Mouse (Mus musculus) lung, adult 10 weeks (tissue): Measurements from ENCODE around the gene Cdh24. TPM values are rescaled to one million over a fixed set of nuclear protein-coding genes. Genes with fewer than 3 reads are reported as not detected.

Experiments used
- polyA plus RNA-seq: library from polyadenylated mRNA; stranded (reverse); fragments of 350-450 nt; fragmentation: Illumina TruSeq; extraction: RNeasy Lipid Tissue Mini Kit (QIAGEN cat#74804); gene quantifications from one replicate; pipeline ENCODE4 v1.2.3, GENCODE M21; 2014; ENCODE audit warnings: low read depth, low replicate concordance; ENCODE audit not compliant: insufficient read depth

The Cdh24 gene
- polyA plus RNA-seq: 0.46 TPM

GRCm38 (mm10) chr14:54641305-54641969 lies at the start of gene Cdh24:
Cdh24 (minus strand) TSS chr14:54641364.

GRCm38 (mm10) chr14:54686522-54687143 lies 45.5 kb upstream of the Cdh24 start, which contains the start of gene Acin1:
Acin1 (minus strand) TSS chr14:54686931.

GRCm38 (mm10) chr14:54686063-54686521 lies 44.9 kb upstream of the Cdh24 start, which contains the start of gene 1700123O20Rik:
1700123O20Rik (plus strand) TSS chr14:54686216.

GRCm38 (mm10) chr14:54640946-54641304 lies 239 bp downstream of the Cdh24 start, which contains the start of gene Gm17606:
Gm17606 (plus strand) TSS chr14:54640952.

GRCm38 (mm10) chr14:54621133-54621532 lies 20.0 kb downstream of the Cdh24 start, which contains the start of gene Psmb11:
Psmb11 (plus strand) TSS chr14:54621433.

DNA sequence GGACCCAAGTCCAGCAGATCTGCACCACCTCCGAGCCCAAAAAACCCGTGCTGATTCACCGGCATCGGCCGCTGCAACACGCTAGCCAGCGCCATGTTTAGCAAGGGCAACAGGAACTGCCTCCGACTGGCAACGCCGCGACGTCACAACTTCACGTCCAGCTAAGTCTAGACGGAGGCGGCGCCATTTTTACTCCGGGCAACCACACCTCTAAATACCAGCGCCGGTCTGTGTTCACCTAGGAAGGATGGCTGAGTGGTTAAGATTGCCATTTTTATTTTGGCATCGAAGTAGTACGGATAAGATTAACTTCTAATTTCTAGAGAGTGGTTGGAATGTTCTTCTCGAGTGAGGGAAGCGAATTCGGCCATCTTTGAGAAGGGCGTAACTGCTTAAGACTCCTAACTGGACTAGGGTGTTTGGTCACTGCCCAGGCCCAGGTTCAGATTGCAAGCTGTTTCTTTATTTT lies 23.2 kb downstream of the Cdh24 start, which contains the start of gene Psmb5:
Gene Psmb5, minus strand, starts transcription at position 126 of the 469 bp plus-strand sequence.

GRCm38 (mm10) chr14:54605752-54606321 lies 35.3 kb downstream of the Cdh24 start, which contains the start of gene 4931414P19Rik:
4931414P19Rik (minus strand) TSS chr14:54605993.

Other genes starting within 250 kb of the Cdh24 start
- gene Slc7a7, start 223.6 kb downstream of the Cdh24 start, polyA plus RNA-seq: 9.3 TPM
- gene Mrpl52, start 214.5 kb downstream of the Cdh24 start, polyA plus RNA-seq: 264 TPM
- 32.6 TPM for gene Mmp14, start 209.8 kb downstream of the Cdh24 start, polyA plus RNA-seq
- gene Lrp10, start 177.2 kb downstream of the Cdh24 start, polyA plus RNA-seq: 45.8 TPM
- 1.6 TPM for gene Rem2, start 165.3 kb downstream of the Cdh24 start, polyA plus RNA-seq
- gene Prmt5, start 123.8 kb downstream of the Cdh24 start, polyA plus RNA-seq: 15.0 TPM
- gene Haus4, start 86.7 kb downstream of the Cdh24 start, polyA plus RNA-seq: 7.2 TPM
- gene Ajuba, start 63.8 kb downstream of the Cdh24 start, polyA plus RNA-seq: 19.3 TPM
- 2.7 TPM for gene 4931414P19Rik, start 35.4 kb downstream of the Cdh24 start, polyA plus RNA-seq
- 185 TPM for gene Psmb5, start 23.3 kb downstream of the Cdh24 start, polyA plus RNA-seq
- not detected for gene Psmb11, start 19.9 kb downstream of the Cdh24 start, polyA plus RNA-seq
- not detected for gene Gm17606, start 412 bp downstream of the Cdh24 start, polyA plus RNA-seq
- gene 1700123O20Rik, start 44.9 kb upstream of the Cdh24 start, polyA plus RNA-seq: 34.3 TPM
- gene Acin1, start 45.6 kb upstream of the Cdh24 start, polyA plus RNA-seq: 54.6 TPM
- 0.12 TPM for gene Gm29776, start 57.5 kb upstream of the Cdh24 start, polyA plus RNA-seq
- gene Cebpe, start 70.8 kb upstream of the Cdh24 start, polyA plus RNA-seq: 0.77 TPM
- 1.4 TPM for gene Slc7a8, start 140.6 kb upstream of the Cdh24 start, polyA plus RNA-seq
- not detected for gene Rnf212b, start 172.8 kb upstream of the Cdh24 start, polyA plus RNA-seq
- 2.8 TPM for gene Homez, start 229.6 kb upstream of the Cdh24 start, polyA plus RNA-seq
- 8.1 TPM for gene Ppp1r3e, start 236.2 kb upstream of the Cdh24 start, polyA plus RNA-seq
- gene Bcl2l2, start 242.0 kb upstream of the Cdh24 start, polyA plus RNA-seq: 36.2 TPM
- not detected for gene Gm20521, start 242.1 kb upstream of the Cdh24 start, polyA plus RNA-seq